ENCODE assay signal across 12 mouse cellular contexts in genomic region chr4:57757997-57758396, GRCm38 (mm10). TPM values are rescaled to one million over a fixed set of nuclear protein-coding genes. Genes with fewer than 3 reads are reported as not detected.
DNase-seq lines count a peak whose midpoint lies in the region; ATAC-seq and TF ChIP-seq lines count a peak whose summit lies in the region.
"Had no signal": no experiment of that assay in that cellular context is flagged by ENCODE, and none has a peak within 500 bp of the region (broad histone marks: within the 10 kb centered on the region; RNA-seq: fewer than 3 reads in every experiment).

No protein-coding gene starts in this region.

- H3K36me3 ChIP-seq in embryonic facial prominence, embryonic 11.5 days (replicated peaks; ENCODE audit: control insufficient read depth, insufficient read depth, low read depth, low read length): no peaks in the 10 kb centered on the region
- H3K36me3 ChIP-seq in embryonic facial prominence, embryonic 10.5 days (replicated peaks): no peaks in the 10 kb centered on the region
- H3K36me3 ChIP-seq in myocyte (ENCODE audit: control insufficient read depth, insufficient read depth): no peaks in the 10 kb centered on the region
- H3K36me3 ChIP-seq: hindbrain, embryonic 12.5 days; stomach, embryonic 15.5 days had no signal

- H3K4me2 ChIP-seq in embryonic facial prominence, embryonic 11.5 days (ENCODE audit: low read depth, low read length): no peak overlapping the region
- H3K4me2 ChIP-seq in myocyte (ENCODE audit: low read depth): peak overlapping the region; percentile 61
- H3K4me2 ChIP-seq: hindbrain, embryonic 12.5 days; stomach, embryonic 15.5 days had no signal

- no peaks in the 10 kb centered on the region for H3K27me3 ChIP-seq in embryonic facial prominence, embryonic 11.5 days (ENCODE audit: control insufficient read depth, insufficient read depth, low read length)
- H3K27me3 ChIP-seq in embryonic facial prominence, embryonic 10.5 days (replicated peaks; ENCODE audit: low read depth, poor library complexity, severe bottlenecking): no peaks in the 10 kb centered on the region
- H3K27me3 ChIP-seq in myocyte (ENCODE audit: control insufficient read depth, insufficient read depth, insufficient read length): no peaks in the 10 kb centered on the region
- H3K27me3 ChIP-seq: hindbrain, embryonic 12.5 days; stomach, embryonic 15.5 days had no signal

- no peaks in the 10 kb centered on the region for H3K9me3 ChIP-seq in embryonic facial prominence, embryonic 11.5 days (replicated peaks; ENCODE audit: control insufficient read depth, low read length)
- no peaks in the 10 kb centered on the region for H3K9me3 ChIP-seq in embryonic facial prominence, embryonic 10.5 days
- H3K9me3 ChIP-seq: hindbrain, embryonic 12.5 days; stomach, embryonic 15.5 days had no signal

- 43% methylated on average over 11 of the region's 11 CpGs for WGBS in embryonic facial prominence, embryonic 11.5 days
- WGBS in embryonic facial prominence, embryonic 10.5 days: 53% methylated on average over 11 of the region's 11 CpGs

- no peak for TF ChIP-seq CTCF in layer of hippocampus, adult 2 months (conservative IDR thresholded peaks at IDR 0.05)

- H3ac ChIP-seq in myocyte (ENCODE audit: control insufficient read depth, insufficient read length): no peak overlapping the region

- no peak for TF ChIP-seq POLR2A in myocyte (IDR thresholded peaks at IDR 0.05; ENCODE audit: insufficient read length, low read depth)

- no peak overlapping the region for H3K27ac ChIP-seq in embryonic facial prominence, embryonic 11.5 days (replicated peaks; ENCODE audit: low read depth, low read length)
- no peak overlapping the region for H3K27ac ChIP-seq in embryonic facial prominence, embryonic 10.5 days (replicated peaks)
- peak overlapping the region; percentile 84 for H3K27ac ChIP-seq in layer of hippocampus, adult 2 months
- H3K27ac ChIP-seq: hindbrain, embryonic 12.5 days; stomach, embryonic 15.5 days had no signal

- no peak overlapping the region for H3K9ac ChIP-seq in embryonic facial prominence, embryonic 11.5 days (replicated peaks; ENCODE audit: low read length)
- H3K9ac ChIP-seq: hindbrain, embryonic 12.5 days; stomach, embryonic 15.5 days had no signal

- no peaks in the 10 kb centered on the region for H3K79me2 ChIP-seq in myocyte (ENCODE audit: control insufficient read depth, insufficient read depth)

- H3K4me1 ChIP-seq in embryonic facial prominence, embryonic 11.5 days (ENCODE audit: control insufficient read depth, insufficient read depth, low read length): no peaks in the 10 kb centered on the region
- peaks cover 17% of the 10 kb centered on the region for H3K4me1 ChIP-seq in embryonic facial prominence, embryonic 10.5 days
- H3K4me1 ChIP-seq: stomach, embryonic 15.5 days had no signal

- peak; percentile 12 for DNase-seq in embryonic facial prominence, embryonic 11.5 days (ENCODE audit: low spot score)
- DNase-seq in embryonic facial prominence, embryonic 10.5 days (ENCODE audit: low spot score): no peak
- peak in 1 of 2 experiments; percentile 31 for DNase-seq in layer of hippocampus, adult 2 months (ENCODE audit: low spot score in 2 of 2)
- no peak for DNase-seq in layer of hippocampus, postnatal 10 days (ENCODE audit: low spot score in 2 of 2)
- peak; percentile 41 to 49 for DNase-seq in adrenal gland, postnatal 36 days
- DNase-seq in ovary, postnatal 10 days (ENCODE audit: low spot score): no peak
- no peak for DNase-seq in thymus, adult 18-20 months
- DNase-seq: kidney, postnatal 10 days; lung, postnatal 10 days had no signal

- H3K4me3 ChIP-seq in embryonic facial prominence, embryonic 11.5 days (ENCODE audit: low read depth, low read length): no peak overlapping the region
- H3K4me3 ChIP-seq in embryonic facial prominence, embryonic 10.5 days: no peak overlapping the region
- no peak overlapping the region for H3K4me3 ChIP-seq in layer of hippocampus, adult 2 months
- no peak overlapping the region for H3K4me3 ChIP-seq in myocyte
- H3K4me3 ChIP-seq: hindbrain, embryonic 12.5 days; stomach, embryonic 15.5 days had no signal

- no peak for ATAC-seq in embryonic facial prominence, embryonic 11.5 days (replicated peaks; ENCODE audit: insufficient number of reproducible peaks, low FRiP score, low TSS enrichment, low read depth)

TF ChIP-seq in myocyte, 11 proteins besides CTCF, POLR2A, EP300 and RAD21:
- no peak for TF ChIP-seq SRF (IDR thresholded peaks at IDR 0.05; ENCODE audit: control insufficient read depth, insufficient read length, low read depth)

RNA-seq across cellular contexts. Expression of gene Akap2, which starts 40.5 kb away (rescaled TPM):
- polyA plus RNA-seq in embryonic facial prominence, embryonic 11.5 days (2014; fragmentation: Nextera tagmentation; extraction: Ambion mirVana): 24.0 and 24.6 TPM in 2 replicates
- polyA plus RNA-seq in embryonic facial prominence, embryonic 10.5 days (2016; fragmentation: Nextera tagmentation; extraction: Ambion mirVana): 21.3 and 24.7 TPM in 2 replicates
- total RNA-seq in layer of hippocampus, adult 2 months (2021): 10 to 100 TPM; 46.8 to 52.0 TPM
- total RNA-seq in layer of hippocampus, postnatal 10 days (2021): 10 to 100 TPM; 36.8 to 40.9 TPM
- total RNA-seq in adrenal gland, postnatal 36 days (2021): 100 to 1,000 TPM; 156 to 161 TPM
- polyA plus RNA-seq in myocyte (2012; fragmentation: generic; extraction: Trizol): 19.3 TPM

Comparison
In these comparisons a context has a peak if more than half of its experiments do, and no peak if none do; other contexts are left out.
1. DNase-seq: peak in embryonic facial prominence, embryonic 11.5 days (single experiment) and adrenal gland, postnatal 36 days (2 of 2); none in embryonic facial prominence, embryonic 10.5 days (single experiment), layer of hippocampus, postnatal 10 days (0 of 2), ovary, postnatal 10 days (single experiment) and thymus, adult 18-20 months (0 of 2).